Mouse (Mus musculus) gastrocnemius, adult 18-20 months (tissue): ENCODE measurements around the gene Fgfr2. TPM values are rescaled to one million over a fixed set of nuclear protein-coding genes. Genes with fewer than 3 reads are reported as not detected.
"Not testable (repeated sequence)": the region's sequence is repeated elsewhere in the genome, so short reads cannot be mapped to it uniquely, and the experiment has no call there.

Source experiments
- DNase-seq: peaks from one replicate; pipeline ENCODE4 v3.0.0; 2021; ENCODE audit warnings: low spot score
- microRNA-seq: library from miRNA; unstranded; fragments of <30 nt; microRNA quantifications from one replicate; pipeline ENCODE4 v1.2.0, GENCODE M21; 2021
- total RNA-seq, 2 experiments: library from RNA; stranded (reverse); gene quantifications; 2 replicates each; pipeline ENCODE4 v1.2.3; 2021

Fgfr2 gene
- total RNA-seq, 2 experiments from 2014 or later = 0.43 to 0.88 TPM

GRCm38 (mm10) chr7:130143371-130143770 lies 2979.8 kb downstream of the Fgfr2 start:
- no peak for DNase-seq

- no peak for DNase-seq
Measured at GRCm38 (mm10) chr7:130141088-130141873, 2981.9 kb downstream of the Fgfr2 start.

- DNase-seq = no peak
Measured at GRCm38 (mm10) chr7:130134924-130135365, 2988.2 kb downstream of the Fgfr2 start.

DNA sequence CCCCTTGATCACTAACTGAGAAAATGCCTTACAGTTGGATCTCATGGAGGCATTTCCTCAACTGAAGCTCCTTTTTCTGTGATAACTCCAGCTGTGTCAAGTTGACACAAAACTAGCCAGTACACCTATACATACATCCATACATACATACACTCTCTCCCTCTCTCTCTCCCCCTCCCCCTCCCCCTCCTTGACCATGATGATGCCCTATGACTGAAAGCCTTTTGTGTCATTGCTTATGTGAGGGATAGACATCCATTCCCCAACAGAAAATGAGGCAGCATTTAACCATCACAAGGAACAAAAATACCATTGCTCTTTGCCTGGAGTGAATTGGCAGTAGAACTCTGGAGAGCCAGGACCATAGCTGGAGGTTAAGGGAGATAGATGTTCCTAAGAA lies 2988.7 kb downstream of the Fgfr2 start:
- DNase-seq = not testable (repeated sequence)

GRCm38 (mm10) chr7:130130226-130130625 lies 2992.9 kb downstream of the Fgfr2 start:
- no peak for DNase-seq

- DNase-seq = no peak
Measured at GRCm38 (mm10) chr7:130129359-130129960, 2993.7 kb downstream of the Fgfr2 start.

DNA sequence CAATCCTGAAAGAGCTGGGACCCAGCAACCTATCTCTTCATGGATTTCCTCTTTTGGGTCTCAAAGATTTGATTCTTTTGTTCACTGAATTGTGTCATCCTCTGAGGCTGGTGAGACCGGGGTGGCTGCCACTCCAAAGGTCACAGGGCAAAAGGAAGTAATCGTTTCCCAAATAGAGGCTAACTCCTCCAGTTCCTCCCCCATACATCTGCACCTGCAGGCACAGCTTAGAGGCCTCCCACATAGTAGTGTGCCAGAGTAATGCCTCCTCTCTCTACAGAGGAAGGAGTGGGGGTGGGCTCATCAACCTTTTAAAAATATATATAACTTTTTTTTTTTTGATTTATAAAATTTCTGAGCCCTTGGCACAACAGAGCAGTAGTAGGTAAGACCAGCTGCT lies 3001.6 kb downstream of the Fgfr2 start:
- DNase-seq = no peak

GRCm38 (mm10) chr7:130119466-130119865 lies 3003.7 kb downstream of the Fgfr2 start:
- no peak for DNase-seq

GRCm38 (mm10) chr7:130118726-130119125 lies 3004.4 kb downstream of the Fgfr2 start:
- DNase-seq = no peak

DNA sequence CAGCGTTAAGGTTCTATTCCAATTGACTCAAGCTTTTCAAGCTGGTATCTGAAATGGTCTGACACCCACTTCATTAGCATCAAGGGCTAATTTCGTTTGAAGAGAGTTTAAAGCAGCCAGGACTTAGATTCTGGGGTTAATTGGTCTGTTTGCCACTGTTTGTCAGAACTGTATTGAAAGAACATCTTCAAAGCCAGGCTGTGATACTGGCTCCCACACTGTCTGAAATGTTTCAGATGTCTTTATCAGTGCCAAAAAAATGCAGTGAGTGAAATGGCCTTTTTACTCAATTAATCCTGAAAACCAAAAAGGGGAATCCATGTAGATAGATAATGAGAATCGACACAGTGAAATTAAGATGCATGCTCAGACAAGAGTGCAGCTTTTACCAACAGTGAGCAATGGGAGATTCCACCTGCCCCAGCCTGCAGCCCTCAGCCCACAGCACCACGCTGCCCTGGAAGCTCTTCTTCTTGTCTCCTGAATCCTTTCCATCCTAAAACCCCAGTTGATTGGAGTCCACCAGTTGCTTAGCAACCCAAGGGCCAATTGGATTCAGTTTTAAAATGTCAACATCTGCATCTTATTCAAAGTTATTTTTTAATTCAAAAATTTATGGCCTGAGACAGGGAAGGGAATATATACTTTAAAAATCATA lies 3005.6 kb downstream of the Fgfr2 start:
- DNase-seq = no peak

GRCm38 (mm10) chr7:130114436-130114835 lies 3008.7 kb downstream of the Fgfr2 start:
- no peak for DNase-seq

Small RNAs within 50 kb of the gene (microRNA-seq; reads per million reads assigned to microRNA genes)
- gene Mir7061 = not detected

Other genes starting within 250 kb of the Fgfr2 start
- 10 to 100 TPM; 51.3 to 56.9 TPM for gene Zranb1, start 192.2 kb downstream of the Fgfr2 start, total RNA-seq
- 10 to 100 TPM; 17.7 to 21.8 TPM for gene Ctbp2, start 1.0 kb upstream of the Fgfr2 start, total RNA-seq